In the genomic region with DNA sequence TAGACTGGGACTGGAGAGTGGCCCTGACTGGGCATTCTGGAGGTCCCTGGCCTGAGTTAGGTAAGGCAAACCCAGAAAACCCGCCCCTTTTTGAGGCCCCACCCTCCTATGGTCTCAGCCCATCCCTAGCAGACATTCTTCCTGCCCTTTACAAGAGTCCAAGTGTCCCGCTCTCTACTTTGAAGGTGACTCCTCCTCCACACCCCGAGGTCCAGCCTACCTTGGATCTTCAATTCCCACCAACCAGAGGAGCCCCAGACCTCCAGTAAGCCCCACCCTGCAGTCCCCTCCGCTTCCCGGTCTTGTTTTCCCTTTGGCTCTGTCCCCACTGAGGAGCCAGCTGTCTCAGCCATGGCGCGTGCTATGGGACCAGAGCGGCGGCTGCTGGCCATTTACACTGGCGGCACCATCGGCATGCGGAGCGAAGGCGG, we compare ENCODE assay signal across 8 mouse cellular contexts. TPM values are rescaled to one million over a fixed set of nuclear protein-coding genes. Genes with fewer than 3 reads are reported as not detected.
A peak's percentile ranks its signal among the peaks of the same experiment; 100 is the strongest.
DNase-seq lines count a peak whose midpoint lies in the region; ATAC-seq and TF ChIP-seq lines count a peak whose summit lies in the region.

Gene Aspg, plus strand, starts transcription at position 139 of the 431 bp plus-strand sequence.

- no peaks in the 10 kb centered on the region for H3K9me3 ChIP-seq in forebrain, embryonic 10.5 days
- no peaks in the 10 kb centered on the region for H3K9me3 ChIP-seq in forebrain, embryonic 16.5 days (ENCODE audit: control insufficient read depth, low read length)
- no peaks in the 10 kb centered on the region for H3K9me3 ChIP-seq in embryonic facial prominence, embryonic 15.5 days (replicated peaks)

- H3K4me1 ChIP-seq in forebrain, embryonic 10.5 days = peaks cover 17% of the 10 kb centered on the region
- H3K4me1 ChIP-seq in forebrain, embryonic 16.5 days (replicated peaks; ENCODE audit: control insufficient read depth, insufficient read depth, low read length) = no peaks in the 10 kb centered on the region
- H3K4me1 ChIP-seq in embryonic facial prominence, embryonic 15.5 days = peaks cover 12% of the 10 kb centered on the region; the same call in 1 of the 2 replicates
- no peaks in the 10 kb centered on the region for H3K4me1 ChIP-seq in cerebellum, adult 2 months (ENCODE audit: control insufficient read depth, insufficient read depth, low read length)

- no peak for ATAC-seq in forebrain, embryonic 16.5 days
- 0 out of 2 replicates have a peak, but pooled peaks have one; percentile 44 for ATAC-seq in embryonic facial prominence, embryonic 15.5 days (ENCODE audit: insufficient number of reproducible peaks, low FRiP score, low TSS enrichment, low read depth)

- no peak for TF ChIP-seq CTCF in cerebellum, adult 2 months (IDR thresholded peaks at IDR 0.05; ENCODE audit: borderline replicate concordance, insufficient read depth, low read depth, low read length)

- TF ChIP-seq POLR2A in cerebellum, adult 2 months (IDR thresholded peaks at IDR 0.05; ENCODE audit: borderline replicate concordance, insufficient read depth, low read length) = no peak

- no peak within 1 kb of the TSS for H3K9ac ChIP-seq in forebrain, embryonic 16.5 days (replicated peaks; ENCODE audit: low read depth, low read length)
- H3K9ac ChIP-seq in embryonic facial prominence, embryonic 15.5 days = no peak within 1 kb of the TSS

- H3K27me3 ChIP-seq in forebrain, embryonic 10.5 days (ENCODE audit: poor library complexity, severe bottlenecking) = peaks cover 42% of the 10 kb centered on the region
- H3K27me3 ChIP-seq in forebrain, embryonic 16.5 days (replicated peaks; ENCODE audit: control insufficient read depth, insufficient read depth, low read length) = no peaks in the 10 kb centered on the region
- H3K27me3 ChIP-seq in embryonic facial prominence, embryonic 15.5 days = no peaks in the 10 kb centered on the region
- no peaks in the 10 kb centered on the region; the same call in 1 of the 2 replicates for H3K27me3 ChIP-seq in cerebellum, adult 2 months (ENCODE audit: control insufficient read depth, insufficient read depth, low read length)

- H3K36me3 ChIP-seq in forebrain, embryonic 10.5 days (replicated peaks) = no peaks in the 10 kb centered on the region
- H3K36me3 ChIP-seq in forebrain, embryonic 16.5 days (ENCODE audit: control insufficient read depth, insufficient read depth) = no peaks in the 10 kb centered on the region
- no peaks in the 10 kb centered on the region for H3K36me3 ChIP-seq in embryonic facial prominence, embryonic 15.5 days

- no peak within 1 kb of the TSS for H3K4me2 ChIP-seq in forebrain, embryonic 16.5 days (ENCODE audit: low read length)
- H3K4me2 ChIP-seq in embryonic facial prominence, embryonic 15.5 days (replicated peaks) = peak within 1 kb of the TSS; percentile 43

- DNase-seq in forebrain, embryonic 10.5 days (ENCODE audit: extremely low spot score, low spot score) = peak; percentile 31
- peak; percentile 62 for DNase-seq in kidney, adult 11 months
- peak; percentile 65 for DNase-seq in lung, postnatal 10 days
- DNase-seq in cerebellum, adult 2 months = no peak
- no peak for DNase-seq in gastrocnemius, postnatal 25 days
- no peak for DNase-seq in right cerebral cortex, postnatal 36 days (ENCODE audit: low spot score in 2 of 2)

- under 1% methylated on average over 14 of the region's 14 CpGs for WGBS in forebrain, embryonic 10.5 days
- WGBS in forebrain, embryonic 16.5 days = 3% methylated on average over 14 of the region's 14 CpGs
- 1% methylated on average over 14 of the region's 14 CpGs for WGBS in embryonic facial prominence, embryonic 15.5 days
- 2% methylated on average over 14 of the region's 14 CpGs for WGBS in cerebellum, adult 2 months

- H3K27ac ChIP-seq in forebrain, embryonic 10.5 days = peak within 1 kb of the TSS; percentile 72
- no peak within 1 kb of the TSS for H3K27ac ChIP-seq in forebrain, embryonic 16.5 days (ENCODE audit: low read length)
- H3K27ac ChIP-seq in embryonic facial prominence, embryonic 15.5 days (replicated peaks) = no peak within 1 kb of the TSS
- no peak within 1 kb of the TSS for H3K27ac ChIP-seq in cerebellum, adult 2 months (ENCODE audit: insufficient read depth, low read length)

- peak within 1 kb of the TSS; percentile 42 for H3K4me3 ChIP-seq in forebrain, embryonic 10.5 days
- H3K4me3 ChIP-seq in forebrain, embryonic 16.5 days (replicated peaks; ENCODE audit: low read length) = no peak within 1 kb of the TSS
- peak within 1 kb of the TSS; percentile 11 for H3K4me3 ChIP-seq in embryonic facial prominence, embryonic 15.5 days (replicated peaks)
- H3K4me3 ChIP-seq in cerebellum, adult 2 months (replicated peaks; ENCODE audit: insufficient read depth, low read depth, low read length) = no peak within 1 kb of the TSS

RNA-seq across cellular contexts. Expression of gene Aspg, which starts in this region (rescaled TPM):
- 1.3 and 2.0 TPM in 2 replicates for polyA plus RNA-seq in forebrain, embryonic 10.5 days (2016; fragmentation: Nextera tagmentation; extraction: Ambion mirVana)
- polyA plus RNA-seq in forebrain, embryonic 16.5 days (2015; fragmentation: Nextera tagmentation; extraction: Ambion mirVana) = 0.37 and 0.75 TPM in 2 replicates
- 4.8 and 6.2 TPM in 2 replicates for polyA plus RNA-seq in embryonic facial prominence, embryonic 15.5 days (2015; fragmentation: Nextera tagmentation; extraction: Ambion mirVana)
- polyA plus RNA-seq in cerebellum, adult 2 months (2012; rRNA removed) = 2.5 and 3.2 TPM in 2 replicates
- total RNA-seq in gastrocnemius, postnatal 25 days (2021) = not detected

Comparison
In these comparisons a context has a peak if more than half of its experiments do, and no peak if none do; other contexts are left out.
1. H3K4me3 ChIP-seq: peak in forebrain, embryonic 10.5 days (single experiment) and embryonic facial prominence, embryonic 15.5 days (single experiment); none in forebrain, embryonic 16.5 days (single experiment) and cerebellum, adult 2 months (single experiment).
2. DNase-seq: peak in forebrain, embryonic 10.5 days (single experiment), kidney, adult 11 months (single experiment) and lung, postnatal 10 days (single experiment); none in cerebellum, adult 2 months (0 of 2), gastrocnemius, postnatal 25 days (single experiment) and right cerebral cortex, postnatal 36 days (0 of 2).